Mouse (Mus musculus): Measurements from ENCODE around the gene Vps37b. TPM values are rescaled to one million over a fixed set of nuclear protein-coding genes. Genes with fewer than 3 reads are reported as not detected.

Vps37b gene
- polyA plus RNA-seq, 1 experiment from 2014 or later: 52.3 TPM

GRCm38 (mm10) chr5:124029220-124030035 is 2.6 kb downstream of the Vps37b start:
- Histone ChIP-seq H3K9ac (ENCODE audit: low read length) (no peak overlapping the region), H3K27me3 (ENCODE audit: control insufficient read depth, insufficient read depth, low read length) (no peaks in the 10 kb centered on the region), H3K4me1 (ENCODE audit: control insufficient read depth, insufficient read depth, low read length) (peaks cover 27% of the 10 kb centered on the region), H3K36me3 (ENCODE audit: control insufficient read depth, insufficient read depth, low read length) (no peaks in the 10 kb centered on the region), H3K4me3 (ENCODE audit: low read depth, low read length) (no peak overlapping the region), H3K27ac (ENCODE audit: low read depth, low read length) (no peak overlapping the region), H3K9me3 (ENCODE audit: control insufficient read depth, low read length) (no peaks in the 10 kb centered on the region), H3K4me2 (ENCODE audit: low read depth) (no peak overlapping the region; the same call in 1 of the 2 replicates)
- WGBS: 94% methylated on average over 19 of the region's 19 CpGs
- DNase-seq (ENCODE audit: low spot score) (no peak), ATAC-seq (ENCODE audit: insufficient read depth, low FRiP score, low TSS enrichment) (no peak)

GRCm38 (mm10) chr5:124028680-124029079 is 3.4 kb downstream of the Vps37b start:
- 72% methylated on average over 7 of the region's 7 CpGs for WGBS
- Histone ChIP-seq H3K4me1 (ENCODE audit: control insufficient read depth, insufficient read depth, low read length) (peaks cover 27% of the 10 kb centered on the region), H3K9me3 (ENCODE audit: control insufficient read depth, low read length) (no peaks in the 10 kb centered on the region), H3K27me3 (ENCODE audit: control insufficient read depth, insufficient read depth, low read length) (no peaks in the 10 kb centered on the region), H3K27ac (ENCODE audit: low read depth, low read length) (no peak overlapping the region), H3K4me3 (ENCODE audit: low read depth, low read length) (no peak overlapping the region), H3K9ac (ENCODE audit: low read length) (no peak overlapping the region), H3K36me3 (ENCODE audit: control insufficient read depth, insufficient read depth, low read length) (no peaks in the 10 kb centered on the region), H3K4me2 (ENCODE audit: low read depth) (no peak overlapping the region)
- DNase-seq (ENCODE audit: low spot score): no peak
- ATAC-seq (ENCODE audit: insufficient read depth, low FRiP score, low TSS enrichment): no peak

- H3K9ac ChIP-seq (ENCODE audit: low read length): 0 out of 2 replicates have a peak overlapping the region, but pooled peaks have one; percentile 18
- no peak for DNase-seq (ENCODE audit: low spot score)
- H3K4me2 ChIP-seq (ENCODE audit: low read depth): no peak overlapping the region
- H3K9me3 ChIP-seq (ENCODE audit: control insufficient read depth, low read length): no peaks in the 10 kb centered on the region
- no peak for ATAC-seq (ENCODE audit: insufficient read depth, low FRiP score, low TSS enrichment)
- H3K4me1 ChIP-seq (ENCODE audit: control insufficient read depth, insufficient read depth, low read length): peaks cover 27% of the 10 kb centered on the region
- no peak overlapping the region for H3K4me3 ChIP-seq (ENCODE audit: low read depth, low read length)
- no peaks in the 10 kb centered on the region for H3K36me3 ChIP-seq (ENCODE audit: control insufficient read depth, insufficient read depth, low read length)
- H3K27ac ChIP-seq (ENCODE audit: low read depth, low read length): no peak overlapping the region
- 84% methylated on average over 19 of the region's 19 CpGs for WGBS
- no peaks in the 10 kb centered on the region for H3K27me3 ChIP-seq (ENCODE audit: control insufficient read depth, insufficient read depth, low read length)
Measured at GRCm38 (mm10) chr5:124027702-124028470, 4.2 kb downstream of the Vps37b start.

GRCm38 (mm10) chr5:124026568-124026967 is 5.5 kb downstream of the Vps37b start:
- DNase-seq (ENCODE audit: low spot score) (no peak), ATAC-seq (ENCODE audit: insufficient read depth, low FRiP score, low TSS enrichment) (no peak)
- Histone ChIP-seq H3K4me3 (ENCODE audit: low read depth, low read length) (no peak overlapping the region), H3K4me2 (ENCODE audit: low read depth) (no peak overlapping the region), H3K9me3 (ENCODE audit: control insufficient read depth, low read length) (no peaks in the 10 kb centered on the region), H3K27ac (ENCODE audit: low read depth, low read length) (no peak overlapping the region), H3K9ac (ENCODE audit: low read length) (no peak overlapping the region), H3K4me1 (ENCODE audit: control insufficient read depth, insufficient read depth, low read length) (peaks cover 27% of the 10 kb centered on the region), H3K36me3 (ENCODE audit: control insufficient read depth, insufficient read depth, low read length) (no peaks in the 10 kb centered on the region), H3K27me3 (ENCODE audit: control insufficient read depth, insufficient read depth, low read length) (no peaks in the 10 kb centered on the region)
- 75% methylated on average over 5 of the region's 5 CpGs for WGBS

GRCm38 (mm10) chr5:124025587-124026441 is 6.3 kb downstream of the Vps37b start:
- Histone ChIP-seq H3K9ac (ENCODE audit: low read length) (no peak overlapping the region), H3K4me2 (ENCODE audit: low read depth) (no peak overlapping the region), H3K9me3 (ENCODE audit: control insufficient read depth, low read length) (no peaks in the 10 kb centered on the region), H3K36me3 (ENCODE audit: control insufficient read depth, insufficient read depth, low read length) (no peaks in the 10 kb centered on the region), H3K27me3 (ENCODE audit: control insufficient read depth, insufficient read depth, low read length) (no peaks in the 10 kb centered on the region), H3K4me3 (ENCODE audit: low read depth, low read length) (no peak overlapping the region), H3K27ac (ENCODE audit: low read depth, low read length) (peak overlapping the region; percentile 70; the same call in 1 of the 2 replicates), H3K4me1 (ENCODE audit: control insufficient read depth, insufficient read depth, low read length) (peaks cover 27% of the 10 kb centered on the region)
- 89% methylated on average over 15 of the region's 15 CpGs for WGBS
- ATAC-seq (ENCODE audit: insufficient read depth, low FRiP score, low TSS enrichment) (no peak), DNase-seq (ENCODE audit: low spot score) (no peak)

- ATAC-seq (ENCODE audit: insufficient read depth, low FRiP score, low TSS enrichment) (no peak), DNase-seq (ENCODE audit: low spot score) (no peak)
- H3K27ac ChIP-seq (ENCODE audit: low read depth, low read length): peak overlapping the region; percentile 70
- no peaks in the 10 kb centered on the region for H3K36me3 ChIP-seq (ENCODE audit: control insufficient read depth, insufficient read depth, low read length)
- no peaks in the 10 kb centered on the region for H3K27me3 ChIP-seq (ENCODE audit: control insufficient read depth, insufficient read depth, low read length)
- no peak overlapping the region for H3K4me2 ChIP-seq (ENCODE audit: low read depth)
- no peaks in the 10 kb centered on the region for H3K9me3 ChIP-seq (ENCODE audit: control insufficient read depth, low read length)
- no peak overlapping the region for H3K4me3 ChIP-seq (ENCODE audit: low read depth, low read length)
- 0 out of 2 replicates have a peak overlapping the region, but pooled peaks have one; percentile 10 for H3K9ac ChIP-seq (ENCODE audit: low read length)
- H3K4me1 ChIP-seq (ENCODE audit: control insufficient read depth, insufficient read depth, low read length): peaks cover 27% of the 10 kb centered on the region
- WGBS: 52% methylated on average over 9 of the region's 9 CpGs
Measured at GRCm38 (mm10) chr5:124025146-124025545, 6.9 kb downstream of the Vps37b start.

- ATAC-seq (ENCODE audit: insufficient read depth, low FRiP score, low TSS enrichment): no peak
- Histone ChIP-seq H3K27me3 (ENCODE audit: control insufficient read depth, insufficient read depth, low read length) (no peaks in the 10 kb centered on the region), H3K4me1 (ENCODE audit: control insufficient read depth, insufficient read depth, low read length) (peaks cover 27% of the 10 kb centered on the region), H3K27ac (ENCODE audit: low read depth, low read length) (peak overlapping the region; percentile 70), H3K4me2 (ENCODE audit: low read depth) (no peak overlapping the region), H3K9me3 (ENCODE audit: control insufficient read depth, low read length) (no peaks in the 10 kb centered on the region), H3K4me3 (ENCODE audit: low read depth, low read length) (no peak overlapping the region), H3K9ac (ENCODE audit: low read length) (no peak overlapping the region), H3K36me3 (ENCODE audit: control insufficient read depth, insufficient read depth, low read length) (no peaks in the 10 kb centered on the region)
- no peak for DNase-seq (ENCODE audit: low spot score)
- 66% methylated on average over 6 of the region's 6 CpGs for WGBS
Measured at GRCm38 (mm10) chr5:124024677-124025076, 7.4 kb downstream of the Vps37b start.

- Histone ChIP-seq H3K4me1 (ENCODE audit: control insufficient read depth, insufficient read depth, low read length) (peaks cover 33% of the 10 kb centered on the region), H3K4me3 (ENCODE audit: low read depth, low read length) (no peak overlapping the region), H3K36me3 (ENCODE audit: control insufficient read depth, insufficient read depth, low read length) (no peaks in the 10 kb centered on the region), H3K27ac (ENCODE audit: low read depth, low read length) (no peak overlapping the region), H3K4me2 (ENCODE audit: low read depth) (no peak overlapping the region), H3K9me3 (ENCODE audit: control insufficient read depth, low read length) (no peaks in the 10 kb centered on the region), H3K9ac (ENCODE audit: low read length) (no peak overlapping the region), H3K27me3 (ENCODE audit: control insufficient read depth, insufficient read depth, low read length) (no peaks in the 10 kb centered on the region)
- no peak for DNase-seq (ENCODE audit: low spot score)
- no peak for ATAC-seq (ENCODE audit: insufficient read depth, low FRiP score, low TSS enrichment)
- 90% methylated on average over 7 of the region's 7 CpGs for WGBS
Measured at GRCm38 (mm10) chr5:124022365-124022764, 9.7 kb downstream of the Vps37b start.

All from neural tube, embryonic 11.5 days (tissue).